Mouse (Mus musculus): ENCODE measurements around the gene Myo19. TPM values are rescaled to one million over a fixed set of nuclear protein-coding genes. Genes with fewer than 3 reads are reported as not detected.
"Not testable (repeated sequence)": the region's sequence is repeated elsewhere in the genome, so short reads cannot be mapped to it uniquely, and the experiment has no call there.

Gene Myo19
- polyA plus RNA-seq, 1 experiment, result 2.8 TPM

GRCm38 (mm10) chr11:84870337-84871043, 9.5 kb upstream of the Myo19 start, which contains the start of gene Ggnbp2:
Gene Ggnbp2 (minus strand): TSS chr11:84870817.
- H3K4me1 ChIP-seq, result peaks cover 40% of the 10 kb centered on the region
- peaks cover 28% of the 10 kb centered on the region for H3K36me3 ChIP-seq (replicated peaks; ENCODE audit: low read length)
- H3K4me3 ChIP-seq (replicated peaks), result peak within 1 kb of the TSS; percentile 93
- H3K27me3 ChIP-seq (replicated peaks), result no peaks in the 10 kb centered on the region
- no peaks in the 10 kb centered on the region for H3K9me3 ChIP-seq
- TF ChIP-seq FLI1 (IDR thresholded peaks at IDR 0.05; ENCODE audit: low read length) (no peak), GATA1 (IDR thresholded peaks at IDR 0.05; ENCODE audit: borderline replicate concordance, low read length) (no peak)

- Histone ChIP-seq H3K9me3 (no peaks in the 10 kb centered on the region), H3K27me3 (replicated peaks) (no peaks in the 10 kb centered on the region)
These were observed 8.9 kb upstream of the Myo19 start for GRCm38 (mm10) chr11:84871046-84871445.

GRCm38 (mm10) chr11:84871548-84872069, 8.3 kb upstream of the Myo19 start:
- TF ChIP-seq GATA1 (IDR thresholded peaks at IDR 0.05; ENCODE audit: borderline replicate concordance, low read length), result no peak
- no peak for TF ChIP-seq FLI1 (IDR thresholded peaks at IDR 0.05; ENCODE audit: low read length)
- Histone ChIP-seq H3K4me3 (replicated peaks) (peak overlapping the region; percentile 93), H3K4me1 (peaks cover 29% of the 10 kb centered on the region), H3K36me3 (replicated peaks; ENCODE audit: low read length) (peaks cover 19% of the 10 kb centered on the region), H3K27me3 (replicated peaks) (no peaks in the 10 kb centered on the region), H3K9me3 (no peaks in the 10 kb centered on the region)

More at GRCm38 (mm10) chr11:84871046-84871445, 8.9 kb upstream of the Myo19 start:
- peaks cover 23% of the 10 kb centered on the region for H3K36me3 ChIP-seq (replicated peaks; ENCODE audit: low read length)
- peaks cover 35% of the 10 kb centered on the region for H3K4me1 ChIP-seq
- TF ChIP-seq GATA1 (IDR thresholded peaks at IDR 0.05; ENCODE audit: borderline replicate concordance, low read length) (no peak), FLI1 (IDR thresholded peaks at IDR 0.05; ENCODE audit: low read length) (no peak)
- peak overlapping the region; percentile 93 for H3K4me3 ChIP-seq (replicated peaks)

- Histone ChIP-seq H3K9me3 (no peaks in the 10 kb centered on the region), H3K36me3 (replicated peaks; ENCODE audit: low read length) (peaks cover 16% of the 10 kb centered on the region), H3K27me3 (replicated peaks) (no peaks in the 10 kb centered on the region), H3K4me3 (replicated peaks) (no peak overlapping the region), H3K4me1 (peaks cover 25% of the 10 kb centered on the region)
- TF ChIP-seq FLI1 (IDR thresholded peaks at IDR 0.05; ENCODE audit: low read length), result no peak
- TF ChIP-seq GATA1 (IDR thresholded peaks at IDR 0.05; ENCODE audit: borderline replicate concordance, low read length), result no peak
These were observed 6.7 kb upstream of the Myo19 start for GRCm38 (mm10) chr11:84873042-84873833.

- not testable (repeated sequence) for H3K4me3 ChIP-seq (replicated peaks); H3K9me3 ChIP-seq; H3K27me3 ChIP-seq (replicated peaks)
- Histone ChIP-seq H3K36me3 (replicated peaks; ENCODE audit: low read length) (peaks cover 17% of the 10 kb centered on the region), H3K4me1 (peaks cover 47% of the 10 kb centered on the region)
These were observed 3.9 kb upstream of the Myo19 start for GRCm38 (mm10) chr11:84876020-84876419.

- H3K36me3 ChIP-seq (replicated peaks; ENCODE audit: low read length), result peaks cover 26% of the 10 kb centered on the region
- H3K4me1 ChIP-seq, result peaks cover 43% of the 10 kb centered on the region
- peak overlapping the region; percentile 96 for H3K4me3 ChIP-seq (replicated peaks)
- H3K9me3 ChIP-seq, result no peaks in the 10 kb centered on the region
- H3K27me3 ChIP-seq (replicated peaks), result no peaks in the 10 kb centered on the region
- TF ChIP-seq FLI1 (IDR thresholded peaks at IDR 0.05; ENCODE audit: low read length) (no peak), GATA1 (IDR thresholded peaks at IDR 0.05; ENCODE audit: borderline replicate concordance, low read length) (no peak)
These were observed 759 bp upstream of the Myo19 start for GRCm38 (mm10) chr11:84879007-84879771.

GRCm38 (mm10) chr11:84880465-84880961, 565 bp downstream of the Myo19 start:
- H3K27me3 ChIP-seq (replicated peaks), result no peaks in the 10 kb centered on the region
- H3K4me3 ChIP-seq (replicated peaks), result peak overlapping the region; percentile 96
- H3K9me3 ChIP-seq, result no peaks in the 10 kb centered on the region
- peaks cover 45% of the 10 kb centered on the region for H3K4me1 ChIP-seq
- TF ChIP-seq GATA1 (IDR thresholded peaks at IDR 0.05; ENCODE audit: borderline replicate concordance, low read length), result no peak
- TF ChIP-seq FLI1 (IDR thresholded peaks at IDR 0.05; ENCODE audit: low read length), result no peak
- H3K36me3 ChIP-seq (replicated peaks; ENCODE audit: low read length), result peaks cover 34% of the 10 kb centered on the region

- no peaks in the 10 kb centered on the region for H3K9me3 ChIP-seq
- H3K36me3 ChIP-seq (replicated peaks; ENCODE audit: low read length), result peaks cover 37% of the 10 kb centered on the region
- H3K27me3 ChIP-seq (replicated peaks), result no peaks in the 10 kb centered on the region
- H3K4me3 ChIP-seq (replicated peaks), result peak overlapping the region; percentile 96
- peaks cover 45% of the 10 kb centered on the region for H3K4me1 ChIP-seq
- TF ChIP-seq GATA1 (IDR thresholded peaks at IDR 0.05; ENCODE audit: borderline replicate concordance, low read length) (no peak), FLI1 (IDR thresholded peaks at IDR 0.05; ENCODE audit: low read length) (no peak)
These were observed 1.0 kb downstream of the Myo19 start for GRCm38 (mm10) chr11:84880971-84881370.

- peaks cover 46% of the 10 kb centered on the region for H3K36me3 ChIP-seq (replicated peaks; ENCODE audit: low read length)
- TF ChIP-seq FLI1 (IDR thresholded peaks at IDR 0.05; ENCODE audit: low read length), result no peak
- no peaks in the 10 kb centered on the region for H3K9me3 ChIP-seq
- H3K4me1 ChIP-seq, result peaks cover 50% of the 10 kb centered on the region
- H3K27me3 ChIP-seq (replicated peaks), result no peaks in the 10 kb centered on the region
- H3K4me3 ChIP-seq (replicated peaks), result no peak overlapping the region
These were observed 2.4 kb downstream of the Myo19 start for GRCm38 (mm10) chr11:84882346-84882745.

Data from megakaryocyte, embryonic 14.5 days (primary cell).